Mouse (Mus musculus): ENCODE results near the gene Usp44.
A peak's percentile ranks its signal among the peaks of the same experiment; 100 is the strongest.

Gene Usp44

GRCm38 (mm10) chr10:93855126-93855525 is 23.8 kb downstream of the Usp44 start:
- DNase-seq (ENCODE audit: low spot score): no peak

- no peak for DNase-seq (ENCODE audit: low spot score)
Measured at GRCm38 (mm10) chr10:93856095-93856494, 24.7 kb downstream of the Usp44 start.

- no peak for DNase-seq (ENCODE audit: low spot score)
Measured at GRCm38 (mm10) chr10:93868401-93868800, 37.0 kb downstream of the Usp44 start.

GRCm38 (mm10) chr10:93868886-93869285 is 37.5 kb downstream of the Usp44 start:
- no peak for DNase-seq (ENCODE audit: low spot score)

- no peak for DNase-seq (ENCODE audit: low spot score)
Measured at GRCm38 (mm10) chr10:93876772-93877171, 45.4 kb downstream of the Usp44 start.

GRCm38 (mm10) chr10:93878732-93879131 is 47.4 kb downstream of the Usp44 start:
- no peak for DNase-seq (ENCODE audit: low spot score)

GRCm38 (mm10) chr10:93881918-93882317 is 50.6 kb downstream of the Usp44 start:
- no peak for DNase-seq (ENCODE audit: low spot score)

GRCm38 (mm10) chr10:93882738-93883364 is 51.5 kb downstream of the Usp44 start:
- no peak for DNase-seq (ENCODE audit: low spot score)

GRCm38 (mm10) chr10:93885839-93886477 is 54.6 kb downstream of the Usp44 start:
- DNase-seq (ENCODE audit: low spot score): no peak

- no peak for DNase-seq (ENCODE audit: low spot score)
Measured at GRCm38 (mm10) chr10:93888590-93888934, 57.2 kb downstream of the Usp44 start.

GRCm38 (mm10) chr10:93888935-93889578 is 57.7 kb downstream of the Usp44 start:
- DNase-seq (ENCODE audit: low spot score): peak; percentile 41

GRCm38 (mm10) chr10:93889579-93889950 is 58.2 kb downstream of the Usp44 start:
- DNase-seq (ENCODE audit: low spot score): peak; percentile 97

- peak; percentile 62 for DNase-seq (ENCODE audit: low spot score)
Measured at GRCm38 (mm10) chr10:93889976-93890375, 58.6 kb downstream of the Usp44 start.

- no peak for DNase-seq (ENCODE audit: low spot score)
Measured at GRCm38 (mm10) chr10:93890565-93890964, 59.2 kb downstream of the Usp44 start.

- DNase-seq (ENCODE audit: low spot score): no peak
Measured at GRCm38 (mm10) chr10:93891031-93891430, 59.7 kb downstream of the Usp44 start.

- DNase-seq (ENCODE audit: low spot score): no peak
Measured at GRCm38 (mm10) chr10:93892551-93892950, 61.2 kb downstream of the Usp44 start.

GRCm38 (mm10) chr10:93897043-93897646 is 65.8 kb downstream of the Usp44 start, which contains the start of gene Metap2:
Gene Metap2 (minus strand): TSS chr10:93897093.
- DNase-seq (ENCODE audit: low spot score): no peak

GRCm38 (mm10) chr10:93899303-93899702 is 67.9 kb downstream of the Usp44 start:
- no peak for DNase-seq (ENCODE audit: low spot score)

GRCm38 (mm10) chr10:93899907-93900306 is 68.6 kb downstream of the Usp44 start:
- DNase-seq (ENCODE audit: low spot score): no peak

- peak; percentile 24 for DNase-seq (ENCODE audit: low spot score)
Measured at GRCm38 (mm10) chr10:93907376-93907775, 76.0 kb downstream of the Usp44 start.
